Mouse (Mus musculus) spleen, embryonic (tissue): ENCODE measurements at regions not wholly inside any gene's neighbourhood (a gene's known extent, or its start where the extent isn't known, plus 50 kb on each side); places are given as distances from the start of the nearest gene placed in this dataset.

Source experiments
- CTCF ChIA-PET: fragments of 350-600 bp; sonication (Branson Sonifier 250); formaldehyde crosslinking; loops from one replicate; lab custom pipeline; 2022; lab: Charles Lee

DNA sequence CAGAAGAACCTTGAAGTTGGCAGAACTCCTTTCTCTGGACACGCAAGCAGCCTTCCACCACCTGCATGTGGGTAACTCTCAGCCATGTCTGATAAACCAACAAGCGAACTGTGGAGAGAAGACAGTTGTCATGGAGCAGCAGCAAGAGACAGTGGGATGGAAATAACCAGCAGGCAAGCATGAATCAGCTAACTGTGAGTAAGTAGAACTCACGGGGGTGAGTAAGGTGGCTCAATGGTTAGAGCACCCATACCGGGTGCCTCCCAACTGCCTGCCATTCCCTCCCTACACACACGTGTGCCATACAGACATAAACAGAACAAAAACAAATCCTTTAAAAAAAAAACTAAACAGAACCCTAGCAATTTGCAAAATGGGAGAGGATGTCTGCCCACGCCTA lies 191.5 kb downstream of the Cdc5l start:
- CTCF ChIA-PET: no interaction called here

DNA sequence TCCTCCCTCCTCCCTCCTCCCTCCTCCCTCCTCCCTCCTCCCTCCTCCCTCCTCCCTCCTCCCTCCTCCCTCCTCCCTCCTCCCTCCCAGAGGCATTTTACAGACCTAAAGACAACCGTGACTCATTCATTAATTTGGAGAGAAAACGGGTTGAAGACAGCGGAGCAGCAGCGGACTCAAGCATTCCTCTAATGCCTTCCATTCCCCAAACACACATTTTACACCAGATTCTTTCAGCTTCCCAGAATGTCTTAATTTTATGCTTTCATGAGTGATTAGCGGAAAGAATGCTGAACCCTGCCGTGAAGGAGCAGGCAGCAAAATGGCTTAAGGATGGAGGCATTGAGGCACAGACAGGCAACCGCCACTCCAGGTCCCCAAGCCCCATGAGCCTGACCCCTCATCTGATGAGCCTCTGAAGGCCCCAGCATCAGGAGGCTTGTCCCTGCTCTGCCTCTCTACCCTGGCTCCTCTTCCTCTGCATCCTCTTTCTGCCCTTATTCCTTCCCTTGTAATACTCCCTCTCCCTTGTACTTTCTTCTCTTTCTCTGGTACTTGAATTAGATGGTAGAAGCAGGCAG lies 192.5 kb downstream of the Cdc5l start:
- CTCF ChIA-PET: no interaction called here

DNA sequence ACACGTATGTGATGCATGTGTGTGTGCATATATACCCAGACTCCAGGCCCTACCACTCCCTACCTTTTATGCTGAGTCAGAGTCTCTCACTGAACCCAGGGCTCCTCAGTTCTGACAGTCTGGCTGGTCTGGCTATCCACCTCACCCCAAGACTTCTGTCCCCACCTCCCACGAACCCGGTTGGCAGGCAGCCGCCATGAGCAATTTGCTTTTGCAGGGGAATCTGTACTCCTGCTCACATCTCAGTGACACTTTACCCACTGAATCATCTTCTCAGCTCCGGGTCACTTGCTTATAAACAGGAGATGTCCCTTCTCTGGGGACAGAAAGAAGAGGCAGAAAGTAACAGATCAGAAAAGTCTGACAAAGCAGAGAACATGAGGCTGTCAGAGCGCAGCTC lies 193.0 kb downstream of the Cdc5l start:
- CTCF ChIA-PET: no interaction called here

DNA sequence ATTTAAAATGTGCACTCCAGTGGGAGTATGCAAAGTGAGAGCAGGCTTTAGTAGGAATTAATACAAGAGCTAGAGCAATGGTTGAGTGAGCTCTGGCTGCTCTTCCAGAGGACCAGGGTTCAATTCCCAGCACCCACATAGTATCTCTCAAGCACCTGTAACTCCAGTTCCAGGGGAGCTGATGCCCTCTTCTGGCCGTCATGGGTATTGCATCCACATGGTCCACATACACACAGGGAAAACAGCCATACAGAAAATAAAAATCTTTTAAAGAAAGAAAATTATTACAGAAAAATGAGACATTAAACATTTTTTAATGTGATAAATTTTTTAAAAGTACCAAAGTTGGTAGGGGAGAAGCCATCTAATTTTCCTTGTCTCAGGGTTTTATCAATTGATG lies 196.3 kb downstream of the Cdc5l start:
- CTCF ChIA-PET: no interaction called here

DNA sequence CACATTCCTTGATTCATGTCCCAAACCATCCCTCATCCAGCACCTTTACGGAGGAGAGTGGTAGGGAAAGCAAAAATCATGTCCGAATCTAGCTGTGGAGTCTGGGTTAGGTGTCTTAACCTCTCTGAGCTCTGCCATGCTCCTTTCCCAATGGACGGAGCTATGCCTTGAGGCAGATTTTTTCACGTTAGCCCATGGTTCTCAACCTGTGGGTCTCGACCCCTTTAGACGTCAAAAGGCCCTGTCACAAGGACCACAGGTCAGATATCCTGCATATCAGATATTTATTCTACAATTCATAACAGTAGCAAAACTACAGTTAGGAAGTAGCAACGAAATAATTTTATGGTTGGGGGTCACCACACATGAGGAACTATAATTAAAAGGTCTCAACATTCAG lies 198.1 kb downstream of the Cdc5l start:
- CTCF ChIA-PET: no interaction called here

DNA sequence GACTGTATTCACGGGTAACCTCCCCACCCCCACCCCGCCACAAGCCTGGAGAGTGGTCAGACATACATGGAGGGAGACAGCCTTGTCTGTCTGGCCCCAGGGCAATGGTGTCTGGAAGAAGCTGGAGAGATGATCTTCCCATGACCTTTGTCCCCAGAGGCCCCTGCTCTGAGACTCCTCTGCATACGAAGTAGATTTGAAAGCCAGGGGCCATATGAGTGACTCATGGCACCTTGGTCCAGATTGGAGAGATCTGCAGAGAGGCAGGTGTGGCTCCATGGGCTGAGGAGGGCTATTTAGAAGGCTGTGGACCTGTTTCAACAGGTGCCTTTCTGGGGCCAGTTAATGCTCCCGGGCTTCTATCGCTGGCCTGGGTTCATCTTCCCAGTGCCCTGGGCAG lies 200.7 kb downstream of the Cdc5l start:
- CTCF ChIA-PET: no interaction called here

DNA sequence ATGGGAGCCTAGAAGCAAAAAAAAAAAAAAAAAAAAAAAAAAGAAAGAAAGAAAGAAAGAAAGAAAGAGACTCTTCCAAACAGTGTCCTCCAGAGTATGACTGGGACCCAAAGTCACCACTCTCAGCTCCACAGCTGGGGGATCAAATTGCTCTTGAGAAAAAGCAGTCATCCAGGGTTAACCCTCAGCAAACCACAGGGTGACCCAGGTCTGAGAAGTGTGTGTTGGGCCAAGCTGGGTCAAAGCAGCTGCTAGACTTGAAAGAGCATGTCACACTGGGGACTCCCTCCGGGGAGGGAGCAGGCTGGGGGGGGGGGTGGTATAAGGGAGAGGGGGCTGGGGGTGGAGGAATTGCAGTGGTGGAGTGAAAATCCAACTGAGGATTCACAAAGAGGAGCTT lies 206.3 kb downstream of the Cdc5l start:
- CTCF ChIA-PET: no interaction called here

DNA sequence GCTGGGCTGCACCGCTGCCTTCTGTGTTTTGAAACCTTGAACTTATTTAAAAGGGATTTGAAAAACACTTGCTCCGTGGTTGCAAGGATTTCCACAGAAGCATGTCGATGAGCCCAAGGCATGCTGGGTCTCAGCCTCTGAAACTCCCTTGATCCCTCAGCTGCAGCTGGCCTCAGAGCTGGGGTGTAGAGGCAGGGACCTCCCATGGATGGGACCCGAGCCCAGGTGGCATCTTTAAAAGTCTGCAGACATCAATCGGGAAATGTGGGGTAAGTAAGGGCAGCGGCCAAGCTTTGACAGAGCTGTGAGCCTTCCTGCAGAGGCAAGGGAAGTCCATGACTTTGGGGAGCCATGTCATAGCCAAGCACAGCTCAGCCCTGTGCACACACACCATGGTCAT lies 207.1 kb downstream of the Cdc5l start:
- CTCF ChIA-PET: interaction anchor here (0.6 kb wide), 1 partner anchor 874 kb away, joined by 4 read pairs; no protein-coding TSS in a partner anchor

DNA sequence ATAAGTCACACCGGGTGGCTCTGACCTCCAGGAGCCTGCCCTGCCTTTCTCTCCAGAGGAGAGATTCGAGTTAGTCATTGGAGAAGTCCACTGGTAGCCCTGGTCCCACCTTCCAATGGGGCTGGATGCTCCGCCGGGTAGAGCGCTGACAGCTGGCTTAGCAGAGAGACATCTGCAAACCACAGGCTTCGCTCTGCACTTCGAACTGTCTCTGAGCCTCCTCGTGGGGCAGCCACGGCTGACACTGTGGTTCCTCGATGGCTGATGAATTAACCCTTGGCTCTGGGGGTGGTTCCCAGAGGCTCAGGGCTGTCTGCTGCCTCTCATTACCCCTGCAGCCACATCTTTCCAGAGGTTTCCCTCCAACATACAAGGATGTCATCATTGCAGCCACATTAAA lies 211.9 kb downstream of the Cdc5l start:
- CTCF ChIA-PET: no interaction called here

DNA sequence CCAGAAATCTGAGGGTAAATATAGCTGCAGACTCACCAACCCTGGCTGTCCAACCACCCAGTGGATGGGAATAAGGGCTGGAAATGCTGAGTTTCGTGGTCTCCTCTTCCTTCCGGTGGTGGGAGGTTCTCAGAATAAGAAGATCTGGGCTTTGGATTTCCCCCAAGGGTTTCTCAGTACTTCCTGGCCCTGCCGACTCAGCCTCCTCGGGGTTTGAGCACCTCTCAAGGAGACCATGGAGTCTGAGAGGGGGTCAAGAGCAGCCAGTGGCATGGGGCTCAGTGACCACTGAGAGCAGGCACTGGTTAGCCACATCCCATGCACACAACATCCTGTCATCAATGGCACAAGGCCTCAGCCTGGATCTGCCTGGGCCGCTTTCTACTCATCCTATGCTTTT lies 216.4 kb downstream of the Cdc5l start:
- CTCF ChIA-PET: no interaction called here

DNA sequence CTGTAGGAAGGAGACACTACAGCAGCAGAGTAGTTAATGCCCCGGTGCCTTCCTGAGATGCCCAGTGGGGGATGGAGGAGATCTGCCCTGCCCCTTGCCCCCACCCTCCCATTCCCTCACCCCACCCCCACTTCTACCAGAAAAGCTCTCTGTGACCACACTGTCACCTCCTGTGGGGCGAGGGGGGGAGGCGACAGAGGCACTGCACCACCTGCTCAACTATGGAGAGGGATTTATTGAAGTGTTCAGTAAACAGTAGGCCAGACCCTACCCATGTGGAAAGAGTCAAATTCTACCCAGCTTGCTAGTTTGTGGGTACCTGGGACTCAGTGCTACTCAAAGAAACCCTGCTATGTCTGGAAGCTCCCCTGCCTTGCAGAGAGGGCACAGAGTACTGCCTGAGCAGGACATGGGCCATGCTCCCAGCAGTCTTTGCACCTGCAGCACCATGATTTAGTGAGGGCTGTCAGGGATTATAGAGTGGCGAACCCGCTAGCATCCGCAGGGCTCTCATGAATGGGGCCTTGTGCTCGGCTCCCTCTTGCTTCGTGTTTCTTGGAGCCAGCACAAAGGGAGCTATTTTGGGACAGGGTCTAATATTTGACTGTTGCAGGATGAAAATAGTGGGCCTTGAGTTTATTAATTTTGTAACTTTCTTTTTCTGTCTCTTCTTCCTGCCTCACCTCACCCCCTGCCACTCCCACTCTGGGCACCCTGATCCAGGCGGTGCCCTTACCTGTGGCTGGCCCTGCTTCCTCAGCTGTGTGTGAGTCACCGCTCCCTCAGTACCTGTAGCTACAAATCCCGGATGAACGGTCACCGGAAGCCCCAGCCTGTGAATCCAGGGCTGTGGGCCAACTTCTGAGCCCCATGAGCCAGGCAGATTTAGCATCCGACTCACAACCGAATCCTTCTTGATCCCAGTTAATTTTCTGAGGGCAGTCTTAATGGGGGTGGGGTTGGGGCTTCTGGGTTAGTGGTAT lies 218.2 kb downstream of the Cdc5l start:
- CTCF ChIA-PET: no interaction called here

DNA sequence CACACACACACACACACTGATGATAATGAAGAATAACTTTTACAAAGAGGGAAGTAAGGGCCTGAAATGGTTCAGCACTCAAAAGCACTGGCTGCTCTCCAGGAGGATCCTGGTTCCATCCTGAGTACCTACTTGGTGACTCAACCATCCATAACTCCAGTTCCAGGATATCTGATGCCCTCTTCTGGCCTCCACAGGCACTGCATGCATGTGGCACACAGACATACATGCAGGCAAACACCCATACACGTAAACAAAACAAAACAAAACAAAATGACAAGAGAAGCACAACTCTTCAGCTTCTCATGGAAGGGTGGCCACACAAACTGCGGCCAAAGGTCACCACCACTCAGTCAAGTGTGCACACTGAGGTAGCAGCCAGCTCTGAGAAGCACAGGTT lies 222.6 kb downstream of the Cdc5l start:
- CTCF ChIA-PET: no interaction called here

DNA sequence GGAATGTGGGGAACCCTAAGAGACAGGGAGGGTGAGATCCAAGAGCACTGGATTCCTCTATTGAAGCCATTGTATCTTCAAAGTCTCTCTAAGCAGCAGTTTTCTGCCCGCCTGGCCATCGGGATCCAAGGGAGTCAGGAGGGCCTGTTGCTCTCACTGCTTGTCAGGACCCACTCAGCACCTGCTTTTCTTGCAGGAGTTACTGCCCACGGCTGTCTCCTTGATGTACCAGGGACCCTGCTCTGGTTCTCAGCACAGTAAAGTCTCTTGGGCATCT lies 224.2 kb downstream of the Cdc5l start:
- CTCF ChIA-PET: no interaction called here

DNA sequence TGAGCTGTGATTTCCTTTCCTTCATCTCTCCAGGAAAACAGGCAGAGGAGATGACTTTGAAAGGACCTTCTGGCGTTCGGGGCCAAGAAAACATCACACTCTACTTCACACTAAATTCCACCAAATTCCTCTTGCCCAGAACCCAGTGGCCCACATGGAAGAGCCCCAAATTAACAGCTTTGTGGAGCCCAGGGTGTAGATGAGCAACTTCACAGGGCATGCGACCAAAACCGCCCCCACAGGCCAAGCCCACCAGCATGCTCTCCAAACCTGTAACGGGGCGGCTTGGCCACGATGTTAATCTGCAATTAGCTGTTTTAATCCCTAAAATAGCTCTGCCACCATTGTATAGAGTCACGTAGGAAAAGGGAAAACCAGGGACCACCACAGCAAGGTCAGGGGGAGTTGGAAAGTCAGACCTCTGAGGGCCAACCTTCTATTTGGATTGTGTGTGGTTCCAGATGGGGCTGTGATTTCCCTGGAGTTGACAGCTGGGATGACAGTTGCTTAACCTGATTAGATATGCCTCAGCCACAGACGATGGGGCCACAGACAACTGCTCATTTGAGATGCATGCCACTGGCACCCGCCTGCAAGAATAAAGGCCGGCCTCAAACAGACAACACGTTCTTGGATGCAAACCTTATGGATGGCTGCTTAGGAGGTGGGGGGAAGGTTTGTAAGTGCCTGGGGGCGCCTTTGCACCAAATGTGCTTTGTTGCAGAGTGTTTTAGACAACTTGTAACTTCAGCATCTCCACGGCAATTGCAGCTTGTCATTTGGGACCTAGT lies 224.7 kb downstream of the Cdc5l start:
- CTCF ChIA-PET: no interaction called here

DNA sequence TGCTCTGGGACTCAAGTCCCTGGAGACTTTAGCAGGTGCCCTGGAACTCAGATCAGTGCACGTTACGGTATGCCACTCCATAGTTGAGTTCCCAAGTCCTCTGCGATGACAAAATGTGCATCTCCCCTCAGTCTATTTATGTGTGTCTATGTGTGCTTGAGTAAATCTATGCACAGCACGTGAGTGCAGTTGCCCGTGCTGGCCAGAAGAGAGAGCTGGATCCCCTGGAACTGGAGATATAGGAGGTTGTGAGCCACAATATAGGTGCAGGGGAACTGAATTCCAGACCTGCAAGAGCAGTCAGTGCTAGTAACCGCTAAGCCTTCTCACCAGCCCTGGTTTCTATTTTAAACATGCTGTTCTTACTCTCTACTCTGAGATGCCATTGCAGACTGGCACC lies 237.8 kb downstream of the Cdc5l start:
- CTCF ChIA-PET: interaction anchor here (0.6 kb wide), 1 partner anchor 123 kb away, joined by 3 read pairs; no protein-coding TSS in a partner anchor

DNA sequence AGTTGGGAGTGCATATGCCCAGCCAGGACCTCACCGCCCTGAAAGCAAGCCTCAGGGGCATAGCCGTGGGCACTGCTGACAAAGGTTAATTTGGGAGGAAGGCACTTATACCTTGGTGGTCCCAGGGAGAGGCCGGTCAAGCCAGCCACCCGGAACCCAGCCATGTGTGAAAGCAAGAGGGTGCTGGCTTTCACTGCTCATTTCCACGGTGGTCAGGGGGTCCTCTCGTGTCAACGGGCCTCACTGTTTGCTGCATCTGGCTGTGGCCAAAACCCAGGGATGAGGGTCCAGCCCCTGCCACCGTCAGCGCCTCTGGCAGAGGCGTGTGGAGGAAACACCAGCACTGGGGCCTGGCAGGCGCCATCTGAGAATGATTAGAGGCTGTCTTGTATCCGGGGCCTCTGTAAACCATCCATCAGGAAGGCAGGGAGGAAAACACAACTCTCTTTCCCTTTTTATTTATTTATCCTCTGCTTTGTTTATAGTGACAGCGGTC lies 238.7 kb downstream of the Cdc5l start:
- CTCF ChIA-PET: no interaction called here

DNA sequence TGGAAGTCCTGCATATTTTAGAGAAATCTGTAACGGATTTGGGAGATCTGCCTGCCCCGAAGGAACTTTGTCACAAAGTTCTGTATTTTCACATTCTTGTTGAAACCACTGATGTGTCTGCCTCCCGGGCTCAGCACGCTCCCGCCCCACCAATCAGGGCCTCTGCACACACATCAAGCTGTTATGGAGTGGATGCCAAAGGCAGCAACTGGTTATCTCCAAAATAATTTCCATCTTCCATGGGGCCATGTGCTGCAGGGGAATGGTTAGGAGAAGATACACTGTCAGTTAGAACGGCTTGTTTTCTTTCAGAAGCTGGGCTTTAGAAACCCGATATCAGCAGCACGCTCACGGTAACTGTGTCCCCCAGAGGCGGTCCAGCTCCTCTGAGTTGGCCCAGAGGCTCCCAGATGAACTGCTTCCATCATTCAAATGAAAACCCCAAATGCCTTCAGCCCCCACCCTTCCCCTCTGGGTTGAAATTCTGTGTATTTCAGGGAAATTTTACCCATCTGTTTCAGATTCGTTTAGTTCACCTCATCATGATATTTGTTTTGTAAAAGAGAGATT lies 240.0 kb downstream of the Cdc5l start:
- CTCF ChIA-PET: no interaction called here

DNA sequence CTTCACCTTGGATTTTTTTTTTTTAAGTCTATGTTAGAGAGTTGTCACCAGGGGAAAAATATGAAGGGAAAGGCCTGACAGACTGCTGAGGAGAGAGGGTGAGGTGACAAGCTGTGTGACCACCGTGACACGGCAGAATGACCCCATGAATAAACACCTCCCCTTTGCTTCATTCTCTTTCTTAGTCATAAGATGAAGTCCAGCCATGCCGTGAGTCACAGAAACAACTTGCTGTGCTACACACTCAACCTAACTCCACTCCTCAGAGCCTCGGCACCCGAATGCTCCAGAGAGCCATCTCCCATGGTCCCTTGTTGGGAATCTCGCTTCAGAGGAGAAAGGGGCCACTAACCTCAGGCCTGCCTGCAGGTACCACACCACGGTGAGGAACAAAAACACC lies 246.1 kb downstream of the Cdc5l start:
- CTCF ChIA-PET: no interaction called here

DNA sequence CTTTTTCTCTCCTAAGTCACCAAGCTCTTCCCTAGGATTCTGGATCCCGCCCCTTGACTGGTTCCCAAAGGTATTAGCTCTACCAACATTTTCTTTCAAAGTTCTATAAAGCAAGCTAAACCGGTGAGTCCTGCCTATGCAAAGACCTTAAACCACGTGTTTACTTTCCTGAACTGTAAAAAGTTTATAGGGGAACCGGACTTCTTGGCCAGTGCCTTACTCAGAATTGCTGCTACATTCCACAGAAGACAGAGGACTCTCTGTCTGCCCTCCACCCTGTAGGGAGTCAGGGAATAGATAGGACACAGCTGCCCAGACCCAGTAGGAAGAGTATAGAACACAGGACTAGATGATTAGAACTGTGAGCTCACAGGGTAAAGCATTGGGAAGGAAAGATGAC lies 257.2 kb downstream of the Cdc5l start:
- CTCF ChIA-PET: no interaction called here

DNA sequence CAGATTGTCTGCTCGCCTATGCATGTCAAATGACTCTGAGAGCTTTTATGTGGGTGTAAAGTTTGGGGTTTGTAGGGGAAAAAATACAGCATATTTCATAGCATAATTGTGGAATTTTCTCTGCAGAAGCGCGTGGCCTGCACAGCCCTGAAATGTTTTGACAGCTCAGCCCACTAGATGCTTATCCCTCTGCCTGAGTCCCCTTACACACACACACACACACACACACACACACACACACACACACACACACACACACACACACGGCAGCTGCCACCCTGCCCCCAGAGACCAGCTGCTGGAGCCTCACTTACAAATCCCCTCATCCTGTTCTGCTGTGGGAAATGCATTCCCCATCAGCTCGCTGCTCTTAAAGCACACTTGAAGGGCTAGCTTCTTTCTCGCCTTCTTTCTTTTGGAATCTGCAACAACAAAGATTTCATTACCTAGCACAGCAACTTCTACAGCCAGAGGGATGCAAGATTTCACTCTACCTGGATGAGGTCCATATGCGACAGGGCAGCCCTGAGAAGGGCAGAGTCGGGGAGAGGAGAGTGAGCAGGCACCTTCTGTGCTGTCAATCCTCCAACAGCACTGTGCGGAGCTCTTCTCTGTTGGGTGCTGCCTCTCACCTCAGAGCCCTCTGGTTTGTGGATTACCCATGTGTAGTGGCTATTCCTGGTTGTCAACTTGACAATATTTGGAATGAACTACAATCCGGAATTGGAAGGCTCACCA lies 264.1 kb downstream of the Cdc5l start:
- CTCF ChIA-PET: interaction anchor here (0.7 to 0.8 kb wide), 2 partner anchors 8 to 10 kb away, joined by 3 to 10 read pairs; no protein-coding TSS in a partner anchor
